Mouse (Mus musculus) granulocyte monocyte progenitor cell, adult 5-6 weeks (primary cell): ENCODE data around the gene Kcnc4. TPM values are rescaled to one million over a fixed set of nuclear protein-coding genes. Genes with fewer than 3 reads are reported as not detected.

Experiments
- ATAC-seq: replicated peaks from 2 replicates; pipeline ENCODE4 v1.8.0; 2016; ENCODE audit warnings: mild to moderate bottlenecking, moderate TSS enrichment, inconsistent platforms; ENCODE audit not compliant: poor library complexity, severe bottlenecking
- total RNA-seq, 2 experiments: library from RNA; stranded (forward) in 1 of 2; stranded (reverse) in 1 of 2; fragments of 200-712, 200-1000 nt in 1 of 2; fragments of >200 nt in 1 of 2; fragmentation: Nextera tagmentation in 1 of 2; gene quantifications; 2 replicates each; pipeline ENCODE4 v1.2.3; 2014 to 2017

Kcnc4 gene
- total RNA-seq, 2 experiments from 2014 or later, result not detected

DNA sequence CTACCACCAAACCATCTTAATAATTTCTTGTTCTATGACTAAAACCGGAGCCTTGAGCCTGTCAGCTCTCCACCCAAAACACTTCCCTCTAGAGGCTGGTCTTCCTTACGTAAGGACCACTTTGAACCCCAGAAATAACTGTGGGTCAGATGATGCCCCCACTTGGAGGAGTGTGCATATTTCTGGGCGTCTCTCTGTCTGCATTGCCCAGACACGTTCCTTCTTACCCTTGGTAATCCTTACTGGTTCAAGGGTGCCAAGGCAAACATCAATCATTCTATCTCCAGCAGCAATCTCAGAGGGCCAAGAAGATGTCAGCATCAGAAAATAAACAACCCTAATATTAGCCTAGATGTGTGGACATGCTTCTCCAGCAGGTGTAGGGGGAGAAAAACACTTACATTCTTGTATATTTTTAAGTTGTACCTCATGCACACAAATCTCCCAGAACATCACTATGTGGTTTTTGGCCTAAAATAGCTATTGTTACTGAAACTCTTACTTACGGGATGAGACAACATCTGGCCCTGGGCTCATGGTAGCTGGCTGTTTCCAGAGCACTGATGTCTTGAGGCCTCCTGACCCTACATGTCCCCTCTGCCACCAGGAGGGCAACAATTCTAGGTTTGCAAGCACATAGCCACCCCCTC, 59.2 kb downstream of the Kcnc4 start:
- ATAC-seq, result no peak

DNA sequence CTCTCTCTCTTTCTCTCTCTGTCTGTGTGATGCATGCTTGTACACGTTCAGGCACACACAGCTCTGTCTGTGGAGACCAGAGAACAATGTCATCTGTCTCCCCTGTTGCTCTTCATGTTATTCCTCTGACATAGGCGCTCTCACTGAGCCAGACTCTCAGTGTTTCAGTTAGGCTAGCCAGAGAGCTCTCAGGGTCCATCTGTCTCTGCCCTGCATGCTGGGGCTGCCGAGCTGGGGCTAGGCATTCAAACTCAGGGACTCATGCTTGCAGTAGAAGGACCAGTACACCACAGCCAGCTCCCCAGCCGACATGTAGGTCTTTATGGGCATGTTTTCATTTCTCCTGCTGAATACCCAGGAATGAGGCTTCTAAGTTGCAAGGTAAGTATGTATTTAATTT, 68.2 kb downstream of the Kcnc4 start:
- ATAC-seq, result no peak

Other genes with a start within 250 kb of the Kcnc4 start
- gene Cym, start 237.8 kb downstream of the Kcnc4 start, total RNA-seq (2014; fragmentation: Nextera tagmentation), result not detected in 2 replicates
- not detected in 2 replicates for gene Cym, start 237.8 kb downstream of the Kcnc4 start, total RNA-seq (2017)
- not detected in 2 replicates for gene A630076J17Rik, start 228.9 kb downstream of the Kcnc4 start, total RNA-seq (2014; fragmentation: Nextera tagmentation)
- not detected in 2 replicates for gene A630076J17Rik, start 228.9 kb downstream of the Kcnc4 start, total RNA-seq (2017)
- gene Prok1, start 219.8 kb downstream of the Kcnc4 start, total RNA-seq (2014; fragmentation: Nextera tagmentation), result not detected in 2 replicates
- not detected in 2 replicates for gene Prok1, start 219.8 kb downstream of the Kcnc4 start, total RNA-seq (2017)
- gene Lamtor5, start 180.7 kb downstream of the Kcnc4 start, total RNA-seq (2014; fragmentation: Nextera tagmentation), result 125 and 167 TPM in 2 replicates
- gene Lamtor5, start 180.7 kb downstream of the Kcnc4 start, total RNA-seq (2017), result 57.3 and 64.8 TPM in 2 replicates
- gene Slc16a4, start 168.3 kb downstream of the Kcnc4 start, total RNA-seq (2014; fragmentation: Nextera tagmentation), result not detected in 2 replicates
- gene Slc16a4, start 168.3 kb downstream of the Kcnc4 start, total RNA-seq (2017), result not detected in 2 replicates
- 46.9 and 51.3 TPM in 2 replicates for gene Rbm15, start 125.9 kb downstream of the Kcnc4 start, total RNA-seq (2014; fragmentation: Nextera tagmentation)
- gene Rbm15, start 125.9 kb downstream of the Kcnc4 start, total RNA-seq (2017), result 28.4 and 32.1 TPM in 2 replicates
- gene Slc6a17, start 58.5 kb upstream of the Kcnc4 start, total RNA-seq (2014; fragmentation: Nextera tagmentation), result not detected in 2 replicates
- gene Slc6a17, start 58.5 kb upstream of the Kcnc4 start, total RNA-seq (2017), result not detected in 2 replicates
- gene Ubl4b, start 95.5 kb upstream of the Kcnc4 start, total RNA-seq (2014; fragmentation: Nextera tagmentation), result not detected in 2 replicates
- not detected in 2 replicates for gene Ubl4b, start 95.5 kb upstream of the Kcnc4 start, total RNA-seq (2017)
- gene Alx3, start 135.5 kb upstream of the Kcnc4 start, total RNA-seq (2014; fragmentation: Nextera tagmentation), result not detected in 2 replicates
- not detected in 2 replicates for gene Alx3, start 135.5 kb upstream of the Kcnc4 start, total RNA-seq (2017)
- not detected in 2 replicates for gene Gm10961, start 171.8 kb upstream of the Kcnc4 start, total RNA-seq (2014; fragmentation: Nextera tagmentation)
- gene Gm10961, start 171.8 kb upstream of the Kcnc4 start, total RNA-seq (2017), result not detected in 2 replicates
- 18.6 and 20.1 TPM in 2 replicates for gene Strip1, start 172.1 kb upstream of the Kcnc4 start, total RNA-seq (2014; fragmentation: Nextera tagmentation)
- 19.5 and 21.9 TPM in 2 replicates for gene Strip1, start 172.1 kb upstream of the Kcnc4 start, total RNA-seq (2017)
- 81.6 and 100 TPM in 2 replicates for gene Ahcyl1, start 237.0 kb upstream of the Kcnc4 start, total RNA-seq (2014; fragmentation: Nextera tagmentation)
- gene Ahcyl1, start 237.0 kb upstream of the Kcnc4 start, total RNA-seq (2017), result 67.8 and 68.2 TPM in 2 replicates